ENCODE assay signal across 8 mouse cellular contexts in genomic region chr16:28564075-28564715, GRCm38 (mm10).
A peak's percentile ranks its signal among the peaks of the same experiment; 100 is the strongest.
DNase-seq lines count a peak whose midpoint lies in the region; ATAC-seq lines count a peak whose summit lies in the region.

No protein-coding gene starts in this region.

- H3K4me3 ChIP-seq in heart, embryonic 13.5 days, result peak overlapping the region; percentile 64
- peak overlapping the region; percentile 58 for H3K4me3 ChIP-seq in kidney, embryonic 15.5 days (replicated peaks)
- H3K4me3 ChIP-seq in stomach, embryonic 14.5 days (ENCODE audit: low read depth, low read length), result peak overlapping the region; percentile 51

- peak; percentile 31; the same call in 1 of the 2 replicates for ATAC-seq in heart, embryonic 13.5 days (ENCODE audit: extremely low read depth, insufficient number of reproducible peaks, low FRiP score, low TSS enrichment)
- peak; percentile 81 for ATAC-seq in kidney, embryonic 15.5 days (replicated peaks; ENCODE audit: low FRiP score)
- 0 out of 2 replicates have a peak, but pooled peaks have one; percentile 34 for ATAC-seq in megakaryocyte progenitor cell, adult 5-6 weeks (replicated peaks; ENCODE audit: poor library complexity)
- ATAC-seq in stomach, embryonic 14.5 days (ENCODE audit: insufficient number of reproducible peaks, insufficient read depth, low FRiP score, low read depth), result peak; percentile 63; the same call in 1 of the 2 replicates

- peaks cover 12% of the 10 kb centered on the region for H3K4me1 ChIP-seq in heart, embryonic 13.5 days
- H3K4me1 ChIP-seq in kidney, embryonic 15.5 days, result peaks cover 11% of the 10 kb centered on the region
- no peaks in the 10 kb centered on the region for H3K4me1 ChIP-seq in stomach, embryonic 14.5 days (ENCODE audit: control insufficient read depth, insufficient read depth, low read length)

- no peak overlapping the region for H3K27ac ChIP-seq in heart, embryonic 13.5 days (replicated peaks)
- no peak overlapping the region for H3K27ac ChIP-seq in kidney, embryonic 15.5 days
- no peak overlapping the region for H3K27ac ChIP-seq in stomach, embryonic 14.5 days (ENCODE audit: low read length)

- no peaks in the 10 kb centered on the region for H3K9me3 ChIP-seq in heart, embryonic 13.5 days
- no peaks in the 10 kb centered on the region for H3K9me3 ChIP-seq in kidney, embryonic 15.5 days (replicated peaks)
- H3K9me3 ChIP-seq in stomach, embryonic 14.5 days (ENCODE audit: control insufficient read depth, low read depth, low read length), result no peaks in the 10 kb centered on the region

- H3K36me3 ChIP-seq in heart, embryonic 13.5 days, result no peaks in the 10 kb centered on the region
- H3K36me3 ChIP-seq in kidney, embryonic 15.5 days, result no peaks in the 10 kb centered on the region
- no peaks in the 10 kb centered on the region for H3K36me3 ChIP-seq in stomach, embryonic 14.5 days (ENCODE audit: control insufficient read depth, insufficient read depth, low read length)

- DNase-seq in ovary, postnatal 10 days (ENCODE audit: low spot score), result peak; percentile 15
- no peak for DNase-seq in ovary, adult 18-20 months (ENCODE audit: low spot score)
- DNase-seq in c-Kit-positive CD71-positive TER-119-positive erythroid progenitor cells, embryonic 14.5 days (ENCODE audit: low spot score), result peak; percentile 3
- no peak for DNase-seq in MN1 (ENCODE audit: low spot score)

- WGBS in heart, embryonic 13.5 days, result under 1% methylated on average over 45 of the region's 45 CpGs
- under 1% methylated on average over 45 of the region's 45 CpGs for WGBS in kidney, embryonic 15.5 days
- WGBS in stomach, embryonic 14.5 days, result under 1% methylated on average over 45 of the region's 45 CpGs

- peak overlapping the region; percentile 95 for H3K4me2 ChIP-seq in heart, embryonic 13.5 days
- peak overlapping the region; percentile 99 for H3K4me2 ChIP-seq in kidney, embryonic 15.5 days
- peak overlapping the region; percentile 98 for H3K4me2 ChIP-seq in stomach, embryonic 14.5 days (replicated peaks; ENCODE audit: low read depth, low read length)

- H3K27me3 ChIP-seq in heart, embryonic 13.5 days (replicated peaks), result peaks cover 37% of the 10 kb centered on the region
- H3K27me3 ChIP-seq in kidney, embryonic 15.5 days, result peaks cover 41% of the 10 kb centered on the region
- H3K27me3 ChIP-seq in stomach, embryonic 14.5 days (ENCODE audit: control insufficient read depth, insufficient read depth, low read length), result peaks cover 17% of the 10 kb centered on the region; the same call in 1 of the 2 replicates

- 0 out of 2 replicates have a peak overlapping the region, but pooled peaks have one; percentile 42 for H3K9ac ChIP-seq in heart, embryonic 13.5 days
- no peak overlapping the region; the same call in 1 of the 2 replicates for H3K9ac ChIP-seq in kidney, embryonic 15.5 days
- H3K9ac ChIP-seq in stomach, embryonic 14.5 days (replicated peaks; ENCODE audit: low read depth, low read length), result no peak overlapping the region

Comparison
In these comparisons a context has a peak if more than half of its experiments do, and no peak if none do; other contexts are left out.
1. DNase-seq: peak in ovary, postnatal 10 days (single experiment) and c-Kit-positive CD71-positive TER-119-positive erythroid progenitor cells, embryonic 14.5 days (single experiment); none in ovary, adult 18-20 months (single experiment) and MN1 (single experiment).
2. ATAC-seq: peak in every context shown above with its lines; median percentile 81 in kidney, embryonic 15.5 days; 63 in stomach, embryonic 14.5 days; 34 in megakaryocyte progenitor cell, adult 5-6 weeks; 31 in heart, embryonic 13.5 days.
3. Peak in every context shown above with its lines, with median percentiles within 50 percentile points of each other: H3K4me2 ChIP-seq and H3K4me3 ChIP-seq.